Mouse (Mus musculus) thymus, postnatal 36 days (tissue): Measurements from ENCODE around the gene Akr1b3.
"Not testable (repeated sequence)": the region's sequence is repeated elsewhere in the genome, so short reads cannot be mapped to it uniquely, and the experiment has no call there.

Source experiments
- DNase-seq, 2 experiments: peaks; one replicate each; pipeline ENCODE4 v3.0.0; 2022; ENCODE audit warnings: mixed read lengths in 2 of 2

Gene Akr1b3

GRCm38 (mm10) chr6:34316854-34317771 lies at the start of gene Akr1b3:
Gene Akr1b3, minus strand, starts transcription at chr6:34317478.
- DNase-seq = peak; percentile 86 to 92

DNA sequence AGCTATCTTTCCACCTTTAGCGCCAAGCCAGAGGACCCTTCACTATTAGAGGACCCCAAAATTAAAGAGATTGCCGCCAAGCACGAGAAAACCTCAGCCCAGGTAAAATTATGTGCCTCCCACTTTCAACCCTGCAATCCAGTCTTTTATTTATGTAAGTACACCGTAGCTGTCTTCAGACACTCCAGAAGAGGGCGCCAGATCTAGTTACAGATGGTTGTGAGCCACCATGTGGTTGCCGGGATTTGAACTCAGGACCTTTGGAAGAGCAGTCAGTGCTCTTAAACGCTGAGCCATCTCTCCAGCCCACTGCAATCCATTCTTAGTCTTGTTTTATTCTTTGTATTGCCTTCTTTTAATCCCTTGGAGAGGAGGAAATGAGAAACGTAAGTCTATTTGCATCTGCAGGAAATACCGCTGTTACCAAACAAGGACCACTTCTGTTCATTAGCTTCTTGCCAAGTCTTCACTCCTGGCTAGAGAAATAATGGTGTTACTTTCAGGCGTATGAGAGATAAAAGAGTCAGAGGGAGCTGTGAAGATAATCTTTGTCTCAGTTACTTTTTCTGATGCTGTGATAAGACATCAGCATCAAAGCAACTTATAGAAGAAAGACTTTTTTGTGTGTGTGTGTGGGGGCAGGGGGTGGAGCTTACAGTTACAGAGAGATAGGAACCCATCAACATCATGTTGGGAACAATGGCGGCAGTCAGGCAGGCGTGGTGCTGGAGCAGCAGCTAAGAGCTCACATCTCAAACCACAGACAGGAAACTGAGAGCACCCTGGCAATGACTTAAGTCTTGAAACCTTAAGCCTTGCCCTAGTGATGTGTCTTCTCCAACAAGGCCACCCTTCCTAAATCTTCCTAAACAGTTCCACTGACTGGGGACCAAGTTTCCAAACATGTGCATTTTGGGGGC lies 47.2 kb upstream of the Akr1b3 start:
- DNase-seq = peak; percentile 28 to 60

GRCm38 (mm10) chr6:34355841-34356240 lies 38.6 kb upstream of the Akr1b3 start:
- no peak for DNase-seq

DNA sequence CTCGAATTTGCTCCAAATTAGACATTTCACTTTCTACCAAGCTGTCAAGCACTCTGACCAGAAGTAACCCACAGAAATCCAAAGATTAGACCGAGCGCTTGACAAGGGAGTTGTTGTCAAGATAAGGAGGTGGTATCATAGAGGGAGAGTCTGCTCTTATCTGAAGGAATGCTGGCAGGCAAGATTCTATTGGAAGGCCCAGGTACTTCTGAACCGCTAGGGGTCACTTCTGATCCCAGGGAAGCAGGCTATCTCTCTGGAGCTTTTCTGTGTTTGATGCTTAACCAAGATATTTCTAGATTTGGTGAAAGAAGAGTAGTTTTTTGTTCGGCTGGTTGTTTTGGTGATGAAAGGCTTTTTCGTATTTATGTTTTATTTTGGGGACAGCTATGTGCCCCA lies 38.1 kb upstream of the Akr1b3 start:
- DNase-seq = no peak

GRCm38 (mm10) chr6:34354354-34355348 lies 37.4 kb upstream of the Akr1b3 start:
- no peak for DNase-seq

- no peak for DNase-seq
Measured at GRCm38 (mm10) chr6:34353658-34354353, 36.5 kb upstream of the Akr1b3 start, which contains the start of gene Akr1b8. Gene Akr1b8, plus strand, starts transcription at chr6:34354119.

- DNase-seq = no peak
Measured at GRCm38 (mm10) chr6:34352401-34352800, 35.1 kb upstream of the Akr1b3 start.

GRCm38 (mm10) chr6:34351481-34351880 lies 34.2 kb upstream of the Akr1b3 start:
- not testable (repeated sequence) for DNase-seq

DNA sequence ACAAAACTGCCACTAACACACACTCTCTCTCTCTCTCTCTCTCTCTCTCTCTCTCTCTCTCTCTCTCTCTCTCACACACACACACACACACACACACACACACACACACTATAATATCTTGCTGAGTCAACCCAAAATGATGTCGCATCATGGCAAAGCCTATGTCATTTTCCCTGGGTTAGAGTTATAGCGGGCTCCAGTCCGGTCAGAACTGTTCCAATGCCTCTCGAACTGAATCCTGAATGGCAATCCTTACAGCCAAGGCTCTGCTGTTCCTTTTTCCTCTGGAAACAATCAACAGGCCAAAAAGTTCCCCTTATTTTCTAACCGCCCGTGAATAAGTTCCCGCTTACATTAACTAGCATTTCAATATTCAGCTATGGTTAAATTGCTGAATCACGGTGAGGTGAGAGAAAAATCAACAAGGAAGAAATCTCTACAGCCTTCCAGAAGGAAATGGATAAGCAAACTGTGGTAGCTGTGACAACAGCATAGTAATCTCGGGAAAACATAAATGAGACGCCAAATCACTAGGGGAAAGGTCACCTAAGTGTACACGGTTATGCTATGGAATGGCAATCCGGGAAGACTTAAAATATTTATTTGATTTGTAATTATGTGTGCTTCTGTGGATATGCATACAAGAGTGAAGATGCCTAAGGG lies 32.9 kb upstream of the Akr1b3 start:
- DNase-seq = no peak

- peak; percentile 70 to 74 for DNase-seq
Measured at GRCm38 (mm10) chr6:34346096-34346898, 29.0 kb upstream of the Akr1b3 start.

DNA sequence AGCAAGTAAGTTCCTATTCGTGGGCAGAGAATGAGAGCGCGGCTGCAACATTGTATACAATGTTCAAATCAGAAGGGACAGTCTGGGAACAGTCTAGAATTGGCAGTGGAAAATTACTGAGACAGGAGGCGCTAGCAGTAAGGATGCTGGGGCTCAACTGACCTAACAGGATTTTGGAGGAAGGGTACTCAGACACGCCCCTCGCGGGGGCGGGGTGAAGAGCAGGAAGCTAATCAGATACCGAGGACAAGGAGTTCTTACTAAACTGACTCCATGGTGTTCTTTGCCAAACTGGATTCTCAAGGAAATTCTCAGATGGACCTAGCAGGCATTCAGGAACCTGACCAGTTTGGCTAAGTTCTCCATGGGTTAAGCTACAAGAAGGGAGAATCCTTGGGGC lies 27.7 kb upstream of the Akr1b3 start:
- peak in 1 of 2 experiments; percentile 22 for DNase-seq

- DNase-seq = no peak
Measured at GRCm38 (mm10) chr6:34344135-34344850, 27.0 kb upstream of the Akr1b3 start.

- DNase-seq = no peak
Measured at GRCm38 (mm10) chr6:34343426-34343825, 26.1 kb upstream of the Akr1b3 start.

DNA sequence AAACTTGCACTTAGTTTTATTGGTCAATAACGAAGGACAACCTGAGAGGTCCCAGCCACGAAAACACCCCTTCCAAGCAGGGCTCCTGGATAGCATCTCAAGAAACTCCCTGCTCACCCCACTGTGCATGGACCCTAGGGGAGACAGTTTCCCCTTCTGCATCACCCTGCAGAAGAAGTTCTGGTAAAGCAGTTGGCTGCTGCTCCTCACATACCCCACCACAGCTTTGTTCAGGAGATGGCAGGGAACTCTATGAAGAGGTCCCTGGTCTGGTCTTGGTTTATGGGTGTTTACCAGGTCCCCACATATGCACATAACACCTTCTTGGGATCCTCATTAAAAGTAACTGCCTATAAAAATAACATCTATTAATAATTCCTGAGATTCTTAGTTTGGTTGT lies 25.2 kb upstream of the Akr1b3 start:
- no peak for DNase-seq

- no peak for DNase-seq
Measured at GRCm38 (mm10) chr6:34341991-34342390, 24.7 kb upstream of the Akr1b3 start.

DNA sequence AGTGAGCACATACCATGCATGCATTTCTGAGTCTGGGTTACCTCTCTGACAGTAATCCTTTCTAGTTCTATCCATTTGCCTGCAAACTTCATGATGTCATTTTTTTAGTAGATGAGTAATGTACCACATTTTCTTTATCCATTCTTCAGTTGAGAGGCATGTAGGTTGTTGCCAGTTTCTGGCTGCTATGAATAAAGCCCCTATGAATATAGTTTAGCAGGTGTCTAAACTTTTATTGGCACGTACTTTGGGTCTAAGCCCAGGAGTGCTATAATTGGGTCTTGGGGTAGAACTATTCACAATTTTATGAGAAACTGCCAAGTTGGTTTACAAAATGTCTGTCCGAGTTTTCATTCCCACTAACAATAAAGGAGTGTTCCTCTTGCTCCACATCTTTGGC lies 20.5 kb upstream of the Akr1b3 start:
- no peak for DNase-seq

DNA sequence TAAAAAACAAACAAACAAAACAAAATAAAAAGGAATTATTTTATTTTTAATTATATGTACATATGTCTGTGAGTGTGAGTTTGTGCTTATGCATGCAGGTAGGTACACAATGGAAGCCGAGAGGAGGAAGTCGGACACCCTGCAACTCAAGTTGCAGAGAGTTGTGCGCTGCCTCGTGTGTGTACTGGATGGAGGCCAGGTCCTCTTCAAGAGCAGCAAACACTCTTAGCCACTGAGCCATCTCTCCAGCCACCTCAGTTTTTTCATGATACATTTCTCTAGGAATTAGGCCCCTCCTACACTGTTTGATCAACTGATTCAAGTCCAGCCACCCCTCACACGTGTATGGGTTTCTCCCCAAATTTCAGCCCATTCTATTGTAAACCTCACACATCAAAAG lies 17.4 kb upstream of the Akr1b3 start:
- DNase-seq = no peak

DNA sequence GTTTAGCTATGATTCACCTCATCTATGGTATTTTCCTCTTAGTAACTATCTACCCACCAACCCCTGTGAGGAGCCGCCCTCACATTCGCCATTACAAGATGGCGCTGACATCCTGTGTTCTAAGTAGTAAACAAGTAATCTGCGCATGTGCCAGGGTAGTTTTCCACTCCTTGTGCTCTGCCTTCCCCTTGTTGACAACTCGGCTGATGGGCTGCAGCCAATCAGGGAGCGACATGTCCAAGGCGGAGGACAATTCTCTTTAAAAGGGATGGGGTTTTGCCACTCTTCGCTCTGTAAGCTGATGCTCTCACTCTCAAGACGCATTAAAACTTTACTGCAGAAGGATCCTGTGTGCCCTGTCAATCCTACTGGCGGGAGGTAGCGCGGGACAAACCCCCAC lies 14.5 kb upstream of the Akr1b3 start:
- DNase-seq = not testable (repeated sequence)

- no peak for DNase-seq
Measured at GRCm38 (mm10) chr6:34331379-34331778, 14.1 kb upstream of the Akr1b3 start.
